Mouse (Mus musculus): ENCODE results near the gene Slc17a7.
"Not testable (repeated sequence)": the region's sequence is repeated elsewhere in the genome, so short reads cannot be mapped to it uniquely, and the experiment has no call there.

Slc17a7 gene

GRCm38 (mm10) chr7:45133446-45134159, 30.1 kb upstream of the Slc17a7 start:
- no peak for DNase-seq (ENCODE audit: low spot score)

- DNase-seq (ENCODE audit: low spot score), result no peak
Observed at GRCm38 (mm10) chr7:45134544-45135026, 29.2 kb upstream of the Slc17a7 start.

- no peak for DNase-seq (ENCODE audit: low spot score)
Observed at GRCm38 (mm10) chr7:45135370-45135769, 28.4 kb upstream of the Slc17a7 start.

- peak; percentile 94 for DNase-seq (ENCODE audit: low spot score)
Observed at GRCm38 (mm10) chr7:45135993-45136567, 27.7 kb upstream of the Slc17a7 start, which contains the start of the genes Gm45713 and Flt3l. Gene Gm45713, minus strand, starts transcription at chr7:45136231. Gene Flt3l, minus strand, starts transcription at chr7:45136432.

GRCm38 (mm10) chr7:45137171-45138006, 26.4 kb upstream of the Slc17a7 start:
- DNase-seq (ENCODE audit: low spot score), result no peak

GRCm38 (mm10) chr7:45138403-45138802, 25.3 kb upstream of the Slc17a7 start:
- DNase-seq (ENCODE audit: low spot score), result no peak

GRCm38 (mm10) chr7:45139904-45140723, 23.6 kb upstream of the Slc17a7 start:
- no peak for DNase-seq (ENCODE audit: low spot score)

GRCm38 (mm10) chr7:45141319-45141718, 22.4 kb upstream of the Slc17a7 start:
- no peak for DNase-seq (ENCODE audit: low spot score)

- no peak for DNase-seq (ENCODE audit: low spot score)
Observed at GRCm38 (mm10) chr7:45141914-45142313, 21.8 kb upstream of the Slc17a7 start.

- DNase-seq (ENCODE audit: low spot score), result no peak
Observed at GRCm38 (mm10) chr7:45144368-45145174, 19.2 kb upstream of the Slc17a7 start.

- no peak for DNase-seq (ENCODE audit: low spot score)
Observed at GRCm38 (mm10) chr7:45145460-45145859, 18.3 kb upstream of the Slc17a7 start.

GRCm38 (mm10) chr7:45147267-45147666, 16.5 kb upstream of the Slc17a7 start:
- DNase-seq (ENCODE audit: low spot score), result no peak

- no peak for DNase-seq (ENCODE audit: low spot score)
Observed at GRCm38 (mm10) chr7:45147899-45148298, 15.8 kb upstream of the Slc17a7 start.

- DNase-seq (ENCODE audit: low spot score), result no peak
Observed at GRCm38 (mm10) chr7:45148534-45149098, 15.1 kb upstream of the Slc17a7 start.

GRCm38 (mm10) chr7:45149545-45149944, 14.2 kb upstream of the Slc17a7 start:
- DNase-seq (ENCODE audit: low spot score), result no peak

GRCm38 (mm10) chr7:45150321-45150720, 13.4 kb upstream of the Slc17a7 start:
- DNase-seq (ENCODE audit: low spot score), result no peak

GRCm38 (mm10) chr7:45151303-45151702, 12.4 kb upstream of the Slc17a7 start:
- peak; percentile 56 for DNase-seq (ENCODE audit: low spot score)

GRCm38 (mm10) chr7:45153052-45153451, 10.7 kb upstream of the Slc17a7 start:
- DNase-seq (ENCODE audit: low spot score), result not testable (repeated sequence)

GRCm38 (mm10) chr7:45153586-45153985, 10.2 kb upstream of the Slc17a7 start:
- DNase-seq (ENCODE audit: low spot score), result no peak
